Mouse (Mus musculus): Measurements from ENCODE around the gene Itpr1.

The Itpr1 gene

DNA sequence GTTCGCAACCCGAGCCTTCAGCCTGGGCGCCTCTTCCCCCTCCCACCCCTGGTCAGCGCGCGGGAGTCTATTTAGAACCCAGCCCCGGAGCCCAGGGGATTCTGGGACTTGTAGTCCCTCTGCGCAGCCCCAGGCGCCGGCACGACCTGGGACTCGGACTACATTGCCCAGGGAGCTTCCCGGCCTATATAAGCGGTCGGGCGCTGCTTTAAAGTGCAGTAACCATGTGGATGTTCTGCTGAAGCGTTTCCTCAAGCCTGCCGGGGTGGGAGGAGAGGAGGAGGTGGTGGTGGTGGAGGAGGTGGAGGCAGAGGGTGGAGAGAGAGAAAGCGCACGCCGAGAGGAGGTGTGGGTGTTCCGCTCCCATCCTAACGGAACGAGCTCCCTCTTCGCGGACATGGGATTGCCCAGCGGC is at the start of gene Itpr1:
Gene Itpr1 (plus strand): TSS at position 216 of the 415 bp plus-strand sequence.
- CTCF ChIA-PET, result interaction anchor here (0.5 to 0.6 kb wide), 2 partner anchors 15 to 299 kb away, joined by 3 to 6 read pairs; no protein-coding TSS in a partner anchor

DNA sequence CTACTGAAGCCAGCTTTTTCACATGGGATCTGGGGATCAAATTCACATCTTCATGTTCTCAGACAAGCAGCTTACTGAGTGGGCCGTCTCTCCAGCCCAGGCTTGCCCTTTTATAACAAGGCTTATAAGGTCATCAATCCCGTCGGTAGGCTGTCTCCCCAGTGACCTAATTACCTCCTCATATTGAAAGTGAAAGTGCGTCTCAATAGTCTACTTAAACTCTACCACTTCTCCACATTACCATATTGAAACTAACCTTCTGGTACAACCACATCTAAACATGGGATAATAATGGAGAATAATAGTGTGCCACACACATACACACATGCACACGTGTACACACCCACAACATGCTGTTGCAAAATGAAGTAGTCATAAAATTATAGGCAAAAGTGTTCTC is 48.0 kb upstream of the Itpr1 start:
- CTCF ChIA-PET, result no interaction called here

DNA sequence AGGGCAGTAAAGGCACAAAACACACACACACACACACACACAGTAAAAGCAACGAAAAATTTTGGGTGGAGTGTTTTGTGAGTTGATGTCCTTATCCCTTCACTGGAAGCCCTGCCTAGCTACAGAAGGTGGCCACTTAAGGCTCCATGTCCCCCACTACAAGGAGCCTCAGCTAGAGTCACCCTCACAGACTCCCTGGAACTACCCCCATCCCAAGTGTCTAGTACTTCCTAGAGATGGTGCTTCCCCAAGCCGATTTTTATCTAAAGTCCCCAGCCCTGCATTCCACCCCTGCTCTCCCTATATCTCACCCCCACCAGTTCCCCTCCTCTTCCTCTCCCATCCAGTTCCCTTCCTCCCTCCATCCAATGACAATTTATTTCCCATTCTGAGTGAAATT is 47.3 kb upstream of the Itpr1 start:
- CTCF ChIA-PET, result no interaction called here

DNA sequence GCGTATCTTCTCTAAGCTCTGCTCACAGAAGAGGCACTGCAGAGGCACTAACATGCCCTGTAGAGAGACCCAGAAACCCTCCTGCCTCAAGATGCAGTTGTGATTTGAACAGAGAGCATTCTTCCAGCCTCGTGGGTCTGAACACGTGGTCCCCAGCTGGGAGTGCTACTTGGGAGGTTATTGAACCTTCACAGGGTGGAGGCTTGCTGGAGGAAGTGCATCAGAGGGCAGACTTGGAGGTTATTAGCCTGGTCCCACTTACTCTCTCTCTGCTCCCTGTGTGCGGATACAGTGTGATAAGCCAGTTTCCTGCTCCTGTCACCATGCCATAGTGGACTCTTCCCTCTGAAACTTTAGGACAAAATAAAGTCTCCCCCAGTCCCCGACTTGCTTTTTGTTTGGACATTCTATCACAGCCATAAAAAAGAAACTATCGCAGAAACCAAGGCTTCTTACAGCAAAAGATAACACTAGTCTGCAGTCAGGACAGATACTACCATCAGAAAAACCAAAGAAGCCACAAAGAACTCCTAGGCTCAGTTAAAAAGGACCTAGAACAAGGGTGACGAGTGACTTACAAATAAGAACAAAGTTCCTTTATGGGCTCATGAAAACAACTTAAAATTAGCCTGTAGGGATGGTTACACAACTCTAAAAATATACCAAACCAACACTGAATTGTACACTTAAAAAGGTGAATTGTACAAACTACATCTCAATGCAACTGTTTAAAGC is 44.8 kb upstream of the Itpr1 start:
- CTCF ChIA-PET, result no interaction called here

DNA sequence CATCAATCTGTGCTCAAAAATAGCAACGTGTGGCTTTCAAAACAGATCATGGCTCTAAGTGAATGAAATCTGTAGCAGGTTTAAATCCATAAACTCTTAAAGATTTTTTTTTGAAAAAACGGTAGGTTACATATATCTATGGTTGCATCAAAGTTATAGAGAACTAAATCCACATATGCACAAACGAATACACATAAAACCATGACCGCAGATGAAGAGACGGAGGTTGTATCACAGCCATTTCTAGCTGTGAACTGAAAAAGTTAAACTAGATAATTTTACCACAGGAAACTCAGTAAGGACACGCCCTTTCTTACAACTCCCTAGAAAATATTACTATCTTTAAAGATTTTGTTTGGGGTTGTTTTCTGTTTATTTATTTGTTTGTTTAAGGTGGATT is 44.2 kb upstream of the Itpr1 start:
- CTCF ChIA-PET, result no interaction called here

DNA sequence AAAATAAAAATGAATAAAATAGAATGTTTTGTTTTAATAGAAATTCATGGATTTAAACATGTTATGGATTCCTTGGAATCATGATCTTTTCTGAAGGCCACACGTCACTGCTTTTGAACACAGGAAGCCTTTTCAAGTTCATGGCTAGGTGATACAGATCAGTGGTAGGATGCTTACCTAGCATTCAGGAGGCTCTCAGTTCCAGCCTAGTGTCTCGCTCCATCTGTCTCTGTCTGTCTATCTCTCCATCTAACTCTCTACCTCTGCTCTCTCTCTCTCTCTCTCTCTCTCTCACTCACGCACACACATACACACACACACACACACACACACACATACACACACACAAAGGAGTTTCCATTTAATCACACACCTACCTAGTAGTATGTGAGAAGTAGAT is 43.4 kb upstream of the Itpr1 start:
- CTCF ChIA-PET, result no interaction called here

DNA sequence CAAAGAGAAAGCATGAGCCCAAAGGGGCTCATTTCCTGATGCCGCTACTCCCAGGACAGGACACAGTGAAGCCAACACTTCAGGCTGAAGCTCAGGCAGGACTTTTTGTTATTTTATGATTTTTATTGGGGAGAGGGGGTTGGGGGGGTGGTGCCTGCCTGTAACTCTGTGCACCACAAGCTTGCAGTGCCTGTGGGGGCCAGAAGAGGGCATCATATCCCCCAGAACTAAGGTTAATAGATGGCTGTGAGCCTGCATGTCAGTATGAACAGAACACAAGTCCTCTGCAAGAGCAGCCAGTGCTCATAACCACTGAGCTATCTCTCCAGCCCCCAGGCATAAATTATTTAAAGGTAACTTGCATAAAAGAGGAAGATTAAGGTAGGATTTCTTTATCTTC is 40.7 kb upstream of the Itpr1 start:
- CTCF ChIA-PET, result no interaction called here

DNA sequence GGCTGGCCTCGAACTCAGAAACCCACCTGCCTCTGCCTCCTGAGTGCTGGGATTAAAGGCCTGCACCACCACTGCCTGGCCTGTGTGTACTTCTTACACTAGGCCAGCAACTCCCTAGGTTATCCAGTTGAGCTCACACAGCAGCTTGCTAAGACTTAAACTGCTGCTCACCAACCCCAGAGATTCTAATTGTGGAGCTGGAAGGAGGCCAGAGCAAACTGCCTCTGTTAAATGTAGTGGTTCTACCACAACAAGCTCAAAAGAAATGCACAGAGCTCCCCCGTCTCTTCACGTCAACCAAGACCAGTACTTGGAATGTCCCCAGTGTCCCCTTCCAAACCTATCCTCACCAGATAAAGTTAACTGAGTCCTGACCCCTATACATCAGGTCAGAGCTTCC is 38.7 kb upstream of the Itpr1 start:
- CTCF ChIA-PET, result no interaction called here

DNA sequence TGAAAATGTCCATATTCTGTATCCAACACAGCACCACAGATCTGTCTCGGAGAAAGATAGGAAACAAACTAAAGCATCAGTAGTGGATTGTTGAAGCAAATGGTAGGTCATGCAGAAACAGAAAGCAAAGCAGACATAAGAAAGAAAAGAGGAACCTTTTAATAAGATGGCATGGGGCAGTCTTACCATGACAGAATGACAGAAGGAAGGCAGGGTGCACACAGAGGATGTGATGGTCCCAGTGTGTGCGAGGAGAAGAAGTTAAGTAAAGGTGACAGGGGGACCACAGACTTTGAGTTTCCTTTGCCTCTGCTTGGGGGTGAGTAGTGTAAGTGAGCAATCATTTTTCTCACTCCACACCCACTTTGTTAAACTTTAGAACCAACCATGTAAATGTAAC is 33.8 kb upstream of the Itpr1 start:
- CTCF ChIA-PET, result no interaction called here

DNA sequence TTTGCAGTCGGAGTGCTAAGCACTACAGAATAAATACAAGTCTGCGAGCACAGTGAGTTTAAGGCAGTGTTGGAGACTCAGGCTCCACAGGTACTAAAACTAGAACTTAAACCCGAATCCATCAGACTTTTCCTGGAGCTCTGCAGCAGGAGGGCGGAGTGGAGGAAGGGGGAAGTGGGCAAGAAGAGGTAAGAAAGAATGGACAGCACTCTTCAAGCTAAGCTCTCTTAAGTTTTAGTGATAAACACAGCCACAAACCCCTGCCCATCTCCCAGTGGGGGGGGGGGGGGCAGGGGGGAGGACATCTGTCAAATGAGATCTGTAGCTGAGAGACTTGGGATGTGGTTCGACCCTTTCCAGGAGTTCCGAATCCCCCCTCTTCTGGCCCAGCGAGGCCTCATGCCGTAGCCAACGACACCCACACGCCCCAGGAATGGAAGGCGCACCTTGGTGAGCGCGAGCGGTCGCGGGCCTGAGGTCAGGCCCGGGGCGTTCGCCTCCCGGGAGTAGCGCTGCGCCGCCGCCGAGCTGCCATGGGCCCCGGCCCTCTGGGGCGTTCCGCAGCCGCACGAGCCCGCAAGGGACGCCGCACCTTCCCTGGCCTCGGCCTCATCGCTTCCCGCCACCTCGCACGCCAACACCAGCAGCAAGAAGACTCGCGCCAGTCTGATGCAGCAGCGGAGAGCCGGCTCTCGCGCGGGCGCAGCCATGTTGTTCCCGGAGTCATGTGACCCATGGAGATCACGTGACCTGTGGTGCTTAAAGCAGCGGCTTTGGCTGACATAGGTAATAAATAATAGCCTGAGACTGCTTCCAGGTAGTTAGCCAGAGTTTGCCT is 27.8 kb upstream of the Itpr1 start, which contains the start of gene Sumf1:
Gene Sumf1 (minus strand): TSS at position 736 of the 838 bp plus-strand sequence.
- CTCF ChIA-PET, result interaction anchor here (0.5 kb wide), 1 partner anchor 1380 kb away, joined by 5 read pairs; no protein-coding TSS in a partner anchor

DNA sequence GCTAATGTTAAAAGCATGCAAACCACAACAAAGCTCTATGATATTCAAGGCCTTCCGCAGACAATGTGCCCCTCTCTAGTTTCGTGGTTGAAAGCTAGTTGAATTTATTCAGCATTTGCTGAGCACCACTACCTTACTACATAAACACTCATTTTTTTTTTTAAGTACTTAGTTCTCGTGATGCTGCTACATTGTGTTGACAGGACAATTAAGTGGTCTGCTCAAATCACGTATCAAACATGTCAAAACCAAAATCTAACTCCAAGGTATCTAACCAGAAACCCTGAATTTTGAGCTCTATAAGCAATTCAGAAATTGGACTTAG is 27.2 kb upstream of the Itpr1 start:
- CTCF ChIA-PET, result interaction anchor here (0.5 kb wide), 1 partner anchor 1380 kb away, joined by 5 read pairs; no protein-coding TSS in a partner anchor

DNA sequence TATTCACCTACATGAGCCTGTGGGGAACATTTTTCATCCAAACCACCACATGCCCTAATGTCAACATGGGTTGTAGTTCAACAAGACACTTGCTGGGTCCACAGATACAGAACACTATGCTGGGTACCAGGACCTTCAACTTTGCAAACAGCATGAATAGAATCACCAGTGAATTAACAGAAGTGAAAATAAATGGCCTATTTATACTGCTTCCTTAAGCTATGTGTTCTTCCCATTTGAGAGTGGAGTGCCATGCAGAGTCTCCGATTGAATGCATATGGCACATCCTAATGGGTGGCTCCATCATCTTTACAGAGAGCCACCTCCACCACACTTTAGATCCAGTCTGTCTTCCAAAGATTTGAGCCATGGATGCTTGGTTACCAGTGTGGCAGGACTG is 22.2 kb upstream of the Itpr1 start:
- CTCF ChIA-PET, result no interaction called here

DNA sequence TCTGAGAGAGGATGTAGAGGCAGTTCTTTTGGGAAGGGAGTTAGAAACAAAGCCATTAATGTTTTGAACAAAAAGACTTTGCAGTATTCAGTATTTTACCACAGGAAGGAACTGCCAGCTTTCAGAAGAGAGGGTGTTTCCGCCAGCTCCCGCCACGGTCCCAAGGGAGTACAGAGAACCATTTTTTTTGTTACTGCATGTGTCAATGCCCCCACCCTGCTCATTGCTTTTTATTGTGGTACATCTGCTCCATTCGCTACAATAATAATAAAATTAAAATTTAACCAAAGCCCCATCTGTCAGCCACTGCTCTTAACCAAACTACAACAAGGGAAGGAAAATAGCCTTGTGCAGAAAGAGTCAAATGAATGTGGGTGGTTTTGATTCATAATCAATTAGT is 20.3 kb upstream of the Itpr1 start:
- CTCF ChIA-PET, result no interaction called here

DNA sequence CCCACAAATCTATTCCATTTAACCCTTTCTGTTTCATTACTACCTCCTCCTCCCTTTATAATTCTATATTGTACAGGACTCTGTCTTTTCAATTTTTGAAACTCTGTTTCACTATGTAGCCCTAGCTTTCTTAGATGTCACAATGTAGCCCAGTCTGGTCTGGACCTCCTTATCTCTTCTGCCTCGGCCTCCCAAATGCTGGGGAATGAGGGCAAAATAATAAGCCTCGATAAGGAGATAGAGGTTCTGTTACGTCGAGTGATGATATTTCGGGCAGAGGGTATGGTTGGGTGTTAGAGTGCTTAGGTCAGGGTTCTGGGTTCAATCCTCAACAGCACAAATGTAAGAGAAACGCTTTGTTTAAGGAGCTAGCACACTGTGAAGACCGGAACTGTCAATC is 16.2 kb upstream of the Itpr1 start:
- CTCF ChIA-PET, result no interaction called here

DNA sequence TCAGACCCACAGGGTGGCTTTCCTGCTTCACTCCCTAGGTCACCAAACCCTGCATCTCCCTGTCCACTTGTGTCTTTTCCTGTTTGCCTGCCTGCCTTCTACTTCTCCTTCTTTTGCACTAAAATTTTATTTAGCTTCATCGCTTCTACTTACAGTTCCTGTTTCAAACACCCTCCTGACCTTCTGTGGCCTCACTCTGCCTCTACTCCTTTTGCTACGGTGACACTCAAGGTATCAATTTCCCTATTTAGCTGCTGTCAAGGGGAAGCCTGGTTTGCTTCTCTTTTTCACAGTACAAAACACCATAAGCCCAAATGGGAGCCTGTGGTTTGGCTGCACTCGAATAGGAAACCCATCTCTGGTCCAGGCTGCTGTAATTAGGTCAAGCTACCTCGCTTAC is 15.8 kb upstream of the Itpr1 start:
- CTCF ChIA-PET, result interaction anchor here (0.6 kb wide), 1 partner anchor 16 kb away, joined by 6 read pairs; the partner anchor contains the start of gene Itpr1

DNA sequence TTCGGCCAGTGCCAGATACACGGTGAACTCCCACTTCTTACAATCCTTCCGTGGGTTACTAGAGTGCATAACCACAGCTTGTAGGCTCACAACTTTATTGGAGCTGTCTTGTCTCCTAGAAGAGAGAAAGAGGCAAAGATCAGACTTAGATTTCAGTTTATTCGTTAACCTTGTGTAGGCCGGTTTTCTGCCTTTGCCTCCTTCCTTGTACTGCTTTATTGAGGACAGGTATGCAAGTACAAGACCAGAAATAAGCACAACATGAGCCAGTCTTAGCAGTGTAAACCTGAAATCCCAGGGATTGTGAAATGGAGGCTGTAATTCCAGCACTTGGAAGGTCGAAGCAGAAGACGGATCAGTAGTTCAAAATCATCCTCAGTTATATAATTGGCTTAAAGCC is 14.6 kb upstream of the Itpr1 start:
- CTCF ChIA-PET, result no interaction called here

DNA sequence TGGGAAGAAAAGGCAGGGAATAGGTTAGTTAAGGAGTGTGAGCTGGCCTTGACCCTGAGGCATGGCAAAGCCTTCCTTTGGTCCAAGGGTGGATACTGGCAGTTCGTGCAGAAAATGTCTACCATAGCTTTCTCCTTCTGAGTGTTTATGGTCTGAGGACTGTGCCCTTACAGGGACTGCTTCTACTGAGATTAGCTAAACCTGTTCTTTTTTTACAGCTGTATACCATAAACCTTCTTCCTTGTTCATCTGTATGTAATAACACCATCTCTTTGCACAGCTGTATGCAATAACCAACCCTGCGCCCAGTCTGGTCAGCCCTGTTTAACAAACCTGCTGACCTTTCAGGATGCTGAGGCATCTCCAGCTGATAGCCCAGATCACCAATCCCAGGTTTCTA is 8.6 kb upstream of the Itpr1 start:
- CTCF ChIA-PET, result no interaction called here

DNA sequence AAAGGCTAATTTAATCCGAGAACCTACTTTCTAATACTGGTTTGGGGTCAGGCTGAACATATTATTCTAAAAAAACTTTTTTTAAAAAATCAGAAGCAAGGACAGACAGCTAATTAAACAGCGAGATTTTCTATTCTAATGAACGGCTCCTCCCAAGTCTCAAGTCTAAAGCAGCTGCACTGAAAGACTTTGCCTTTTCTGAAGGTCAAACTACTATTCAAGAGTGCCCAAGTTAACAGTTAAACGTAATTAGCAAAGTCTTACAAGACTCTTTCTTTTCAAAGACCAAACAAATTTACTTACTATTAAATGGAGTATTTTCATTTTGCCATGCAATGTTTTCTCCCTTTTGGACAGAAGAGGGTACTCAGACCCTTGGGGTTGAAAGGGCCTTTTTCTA is 6.8 kb upstream of the Itpr1 start:
- CTCF ChIA-PET, result no interaction called here

DNA sequence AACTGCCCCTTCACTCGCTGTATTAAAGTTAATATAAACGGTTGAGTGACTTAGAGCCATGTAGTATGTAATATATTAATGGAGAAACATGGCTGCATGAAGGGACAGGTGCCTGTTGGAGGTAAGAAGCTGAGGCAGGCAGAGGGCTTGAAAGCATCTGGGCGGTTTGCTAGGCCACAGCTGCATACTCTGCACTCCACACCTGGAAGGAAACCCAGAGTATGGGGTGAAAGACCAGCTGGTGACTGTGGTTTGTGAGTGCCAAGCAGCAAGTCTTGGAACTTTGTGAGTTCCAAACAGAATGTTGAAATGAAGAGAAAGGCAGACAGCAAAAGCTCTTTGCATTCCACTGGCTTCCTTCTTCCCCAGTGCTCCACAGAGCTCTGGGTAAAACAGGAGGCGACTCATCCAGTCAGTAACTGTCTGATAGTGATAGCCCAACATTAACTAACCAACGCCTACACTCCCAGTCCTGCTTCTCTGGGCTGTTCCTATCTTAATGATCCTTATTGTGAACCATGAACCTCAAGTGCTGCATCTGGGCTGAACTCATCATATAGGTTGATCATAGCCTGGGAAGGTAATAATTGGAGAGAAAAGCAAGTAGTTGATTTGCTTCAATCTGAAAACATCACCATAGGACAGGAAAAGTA is 5.9 kb upstream of the Itpr1 start:
- CTCF ChIA-PET, result no interaction called here

DNA sequence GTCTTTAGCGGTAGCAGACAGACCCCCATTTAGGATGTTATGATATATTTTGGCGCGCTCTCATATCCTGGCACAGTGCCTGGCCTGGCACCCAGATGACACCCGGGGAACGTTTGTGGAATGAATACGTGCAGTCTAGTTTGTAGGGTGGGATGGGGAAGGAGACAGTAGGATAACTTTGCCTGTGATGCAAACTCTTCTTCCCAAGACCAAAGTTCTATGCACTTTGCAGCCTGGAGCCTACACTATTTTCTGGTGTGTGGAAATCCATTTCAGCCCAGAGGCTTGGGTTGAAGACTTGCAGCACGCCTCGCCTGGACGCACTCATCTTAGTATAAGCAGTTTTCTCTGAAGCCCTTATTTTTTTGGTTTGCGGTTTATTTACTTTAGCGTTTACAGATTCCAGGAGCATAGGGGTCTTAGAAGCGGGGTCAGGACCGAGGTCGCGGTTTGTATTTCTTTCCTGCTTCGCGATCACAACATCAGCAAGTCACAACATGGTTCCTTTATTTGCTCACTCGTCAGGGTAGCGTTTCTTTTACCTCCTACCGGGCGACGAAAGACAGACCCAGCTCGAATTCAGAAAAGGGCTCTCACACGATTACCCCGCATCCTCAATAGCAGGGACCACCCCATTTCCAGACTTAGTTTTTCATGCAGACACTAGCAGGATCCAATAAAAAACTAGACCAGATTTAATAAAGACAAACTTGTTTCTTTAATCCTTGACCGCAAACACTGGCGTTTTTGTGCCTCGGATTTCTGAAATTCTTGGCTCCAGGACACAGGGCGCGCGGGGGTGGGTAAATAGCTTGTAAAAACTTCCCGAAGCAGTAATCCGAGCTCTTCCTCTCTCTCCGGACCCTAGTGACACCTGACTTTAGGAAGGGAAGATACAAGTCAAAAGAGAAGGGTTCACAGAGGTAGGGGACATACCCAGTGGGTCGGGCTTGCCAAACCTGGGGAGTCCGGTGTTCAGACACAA is 708 bp upstream of the Itpr1 start:
- CTCF ChIA-PET, result interaction anchor here (0.6 kb wide), 1 partner anchor 300 kb away, joined by 3 read pairs; no protein-coding TSS in a partner anchor

Measured in spleen, embryonic (tissue).